10 mouse cellular contexts compared by ENCODE assay signal in the genomic region with DNA sequence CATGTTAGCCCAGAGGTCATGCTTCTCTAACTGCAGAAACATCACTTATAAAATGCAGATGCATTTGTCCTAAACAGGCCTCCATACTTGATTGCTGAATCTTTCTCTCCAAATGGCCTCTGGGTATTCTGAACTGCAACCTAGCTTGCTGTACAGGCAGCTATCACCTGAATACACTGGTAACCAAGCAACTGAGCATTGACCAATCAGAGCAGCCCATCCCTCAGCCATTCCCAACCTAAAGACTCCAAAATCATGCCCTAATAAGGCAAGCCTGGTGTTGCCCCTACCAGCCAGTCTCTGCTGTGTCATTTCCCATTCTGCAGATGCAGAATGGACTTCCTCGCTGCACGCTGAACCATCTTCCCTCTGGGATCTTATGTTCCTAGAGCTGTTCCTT.
DNase-seq lines count a peak whose midpoint lies in the region; ATAC-seq lines count a peak whose summit lies in the region.
"Had no signal": no experiment of that assay in that cellular context is flagged by ENCODE, and none has a peak within 500 bp of the region (broad histone marks: within the 10 kb centered on the region; RNA-seq: fewer than 3 reads in every experiment).

No protein-coding gene starts in this region.

- no peaks in the 10 kb centered on the region for H3K36me3 ChIP-seq in forebrain, embryonic 12.5 days (replicated peaks)
- no peaks in the 10 kb centered on the region for H3K36me3 ChIP-seq in forebrain, embryonic 11.5 days (ENCODE audit: control insufficient read depth, insufficient read depth, low read length)
- H3K36me3 ChIP-seq in hindbrain, embryonic 14.5 days (replicated peaks; ENCODE audit: control insufficient read depth, insufficient read depth), result no peaks in the 10 kb centered on the region
- no peaks in the 10 kb centered on the region for H3K36me3 ChIP-seq in midbrain, embryonic 15.5 days (replicated peaks)

- DNase-seq in forebrain, embryonic 11.5 days (ENCODE audit: low spot score), result no peak
- DNase-seq in embryo, embryonic 10 days (ENCODE audit: low spot score), result peak; percentile 37
- peak; percentile 46 for DNase-seq in hindbrain, embryonic 14.5 days (ENCODE audit: low spot score)
- DNase-seq in spleen, postnatal 36 days (ENCODE audit: low spot score in 2 of 2), result no peak
- no peak for DNase-seq in cerebellum, postnatal 14 days
- DNase-seq: adrenal gland, adult 8-10 months had no signal

- H3K27ac ChIP-seq in forebrain, embryonic 12.5 days, result no peak overlapping the region
- no peak overlapping the region for H3K27ac ChIP-seq in forebrain, embryonic 11.5 days (ENCODE audit: low read depth, low read length)
- peak overlapping the region; percentile 75 for H3K27ac ChIP-seq in hindbrain, embryonic 14.5 days
- H3K27ac ChIP-seq in midbrain, embryonic 15.5 days, result peak overlapping the region; percentile 81
- H3K27ac ChIP-seq: left cerebral cortex, adult 2 months had no signal

- H3K4me2 ChIP-seq in forebrain, embryonic 12.5 days, result no peak overlapping the region
- H3K4me2 ChIP-seq in forebrain, embryonic 11.5 days (ENCODE audit: low read depth, low read length, severe bottlenecking), result no peak overlapping the region
- no peak overlapping the region for H3K4me2 ChIP-seq in hindbrain, embryonic 14.5 days (replicated peaks)
- H3K4me2 ChIP-seq in midbrain, embryonic 15.5 days, result no peak overlapping the region

- peaks cover 13% of the 10 kb centered on the region; the same call in 1 of the 2 replicates for H3K4me1 ChIP-seq in forebrain, embryonic 12.5 days
- H3K4me1 ChIP-seq in forebrain, embryonic 11.5 days (replicated peaks; ENCODE audit: control insufficient read depth, insufficient read depth, low read length), result no peaks in the 10 kb centered on the region
- peaks cover 21% of the 10 kb centered on the region for H3K4me1 ChIP-seq in hindbrain, embryonic 14.5 days (replicated peaks; ENCODE audit: control insufficient read depth, insufficient read depth, low read length)
- H3K4me1 ChIP-seq in midbrain, embryonic 15.5 days, result peaks cover 52% of the 10 kb centered on the region

- 77% methylated on average over 2 of the region's 2 CpGs for WGBS in forebrain, embryonic 12.5 days
- WGBS in forebrain, embryonic 11.5 days, result 84% methylated on average over 2 of the region's 2 CpGs
- WGBS in hindbrain, embryonic 14.5 days, result 63% methylated on average over 2 of the region's 2 CpGs
- WGBS in midbrain, embryonic 15.5 days, result 53% methylated on average over 2 of the region's 2 CpGs

- H3K9me3 ChIP-seq in forebrain, embryonic 12.5 days, result no peaks in the 10 kb centered on the region
- H3K9me3 ChIP-seq in forebrain, embryonic 11.5 days (ENCODE audit: control insufficient read depth, low read length), result no peaks in the 10 kb centered on the region
- no peaks in the 10 kb centered on the region for H3K9me3 ChIP-seq in hindbrain, embryonic 14.5 days (ENCODE audit: control insufficient read depth, low read length)
- H3K9me3 ChIP-seq in midbrain, embryonic 15.5 days, result no peaks in the 10 kb centered on the region

- H3K9ac ChIP-seq in forebrain, embryonic 12.5 days, result no peak overlapping the region
- no peak overlapping the region for H3K9ac ChIP-seq in forebrain, embryonic 11.5 days (ENCODE audit: low read length)
- H3K9ac ChIP-seq in hindbrain, embryonic 14.5 days, result no peak overlapping the region
- no peak overlapping the region for H3K9ac ChIP-seq in midbrain, embryonic 15.5 days

- H3K4me3 ChIP-seq in forebrain, embryonic 12.5 days (replicated peaks), result no peak overlapping the region
- H3K4me3 ChIP-seq in forebrain, embryonic 11.5 days (ENCODE audit: low read depth, low read length), result no peak overlapping the region
- no peak overlapping the region for H3K4me3 ChIP-seq in hindbrain, embryonic 14.5 days (replicated peaks; ENCODE audit: low read length)
- H3K4me3 ChIP-seq in midbrain, embryonic 15.5 days, result no peak overlapping the region
- H3K4me3 ChIP-seq: left cerebral cortex, adult 2 months had no signal

- ATAC-seq in forebrain, embryonic 12.5 days (ENCODE audit: low FRiP score), result 0 out of 2 replicates have a peak, but pooled peaks have one; percentile 53
- ATAC-seq in forebrain, embryonic 11.5 days (replicated peaks; ENCODE audit: low FRiP score), result no peak
- peak; percentile 86 for ATAC-seq in hindbrain, embryonic 14.5 days (ENCODE audit: low FRiP score)
- peak; percentile 92 for ATAC-seq in midbrain, embryonic 15.5 days (replicated peaks)
- ATAC-seq in cerebellum, adult (ENCODE audit: insufficient number of reproducible peaks, low FRiP score, low TSS enrichment), result no peak

- no peaks in the 10 kb centered on the region for H3K27me3 ChIP-seq in forebrain, embryonic 12.5 days
- no peaks in the 10 kb centered on the region for H3K27me3 ChIP-seq in forebrain, embryonic 11.5 days (ENCODE audit: control insufficient read depth, insufficient read depth, low read length)
- no peaks in the 10 kb centered on the region for H3K27me3 ChIP-seq in hindbrain, embryonic 14.5 days (ENCODE audit: control insufficient read depth, insufficient read depth, low read length)
- H3K27me3 ChIP-seq in midbrain, embryonic 15.5 days (replicated peaks), result no peaks in the 10 kb centered on the region

Comparison
In these comparisons a context has a peak if more than half of its experiments do, and no peak if none do; other contexts are left out.
1. ATAC-seq: peak in forebrain, embryonic 12.5 days (single experiment), hindbrain, embryonic 14.5 days (single experiment) and midbrain, embryonic 15.5 days (single experiment); none in forebrain, embryonic 11.5 days (single experiment) and cerebellum, adult (single experiment).
2. H3K27ac ChIP-seq: peak in hindbrain, embryonic 14.5 days (single experiment) and midbrain, embryonic 15.5 days (single experiment); none in forebrain, embryonic 12.5 days (single experiment) and forebrain, embryonic 11.5 days (single experiment).
3. DNase-seq: peak in embryo, embryonic 10 days (single experiment) and hindbrain, embryonic 14.5 days (single experiment); none in forebrain, embryonic 11.5 days (single experiment), spleen, postnatal 36 days (0 of 2) and cerebellum, postnatal 14 days (0 of 2).